Mouse (Mus musculus): ENCODE data around the gene Kcnab2.

Kcnab2 gene

DNA sequence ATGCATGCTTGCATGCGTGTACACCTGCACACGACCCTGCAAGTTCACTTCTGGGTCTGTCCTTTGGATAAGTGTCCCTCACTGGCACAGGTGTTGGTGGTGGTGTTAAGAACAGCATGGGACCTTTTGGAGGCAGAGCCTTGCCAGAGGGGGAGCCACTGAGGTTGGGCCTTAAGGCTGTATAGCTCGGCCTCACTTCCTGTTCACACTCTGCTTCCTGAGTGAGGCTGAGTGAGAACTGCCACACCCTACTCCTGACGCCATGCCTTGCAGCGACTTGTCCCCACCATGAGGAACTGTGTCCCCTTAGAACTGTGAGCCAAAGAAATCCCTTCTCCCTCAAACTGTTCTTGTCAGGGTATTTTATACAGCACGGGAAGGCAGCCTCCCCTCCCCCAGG, 26.3 kb downstream of the Kcnab2 start:
- DNase-seq, result no peak

DNA sequence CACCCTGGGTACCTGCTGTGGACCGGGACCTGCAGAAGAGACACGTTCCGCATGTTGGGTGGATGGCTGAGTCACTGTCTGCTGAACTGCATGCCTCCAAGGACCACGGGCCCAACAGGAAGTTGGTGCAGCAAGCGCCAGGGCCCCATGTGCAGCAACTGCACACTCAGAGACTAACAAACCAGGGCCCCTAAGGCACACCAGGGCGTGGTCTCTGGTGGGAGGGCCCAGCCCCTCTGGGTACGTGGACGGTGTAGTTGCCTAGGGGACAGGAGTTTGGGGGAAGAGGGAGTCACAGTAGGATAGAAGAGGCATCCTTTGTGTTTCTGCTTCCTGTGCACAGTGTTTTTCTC, 29.0 kb downstream of the Kcnab2 start:
- DNase-seq, result peak; percentile 53

DNA sequence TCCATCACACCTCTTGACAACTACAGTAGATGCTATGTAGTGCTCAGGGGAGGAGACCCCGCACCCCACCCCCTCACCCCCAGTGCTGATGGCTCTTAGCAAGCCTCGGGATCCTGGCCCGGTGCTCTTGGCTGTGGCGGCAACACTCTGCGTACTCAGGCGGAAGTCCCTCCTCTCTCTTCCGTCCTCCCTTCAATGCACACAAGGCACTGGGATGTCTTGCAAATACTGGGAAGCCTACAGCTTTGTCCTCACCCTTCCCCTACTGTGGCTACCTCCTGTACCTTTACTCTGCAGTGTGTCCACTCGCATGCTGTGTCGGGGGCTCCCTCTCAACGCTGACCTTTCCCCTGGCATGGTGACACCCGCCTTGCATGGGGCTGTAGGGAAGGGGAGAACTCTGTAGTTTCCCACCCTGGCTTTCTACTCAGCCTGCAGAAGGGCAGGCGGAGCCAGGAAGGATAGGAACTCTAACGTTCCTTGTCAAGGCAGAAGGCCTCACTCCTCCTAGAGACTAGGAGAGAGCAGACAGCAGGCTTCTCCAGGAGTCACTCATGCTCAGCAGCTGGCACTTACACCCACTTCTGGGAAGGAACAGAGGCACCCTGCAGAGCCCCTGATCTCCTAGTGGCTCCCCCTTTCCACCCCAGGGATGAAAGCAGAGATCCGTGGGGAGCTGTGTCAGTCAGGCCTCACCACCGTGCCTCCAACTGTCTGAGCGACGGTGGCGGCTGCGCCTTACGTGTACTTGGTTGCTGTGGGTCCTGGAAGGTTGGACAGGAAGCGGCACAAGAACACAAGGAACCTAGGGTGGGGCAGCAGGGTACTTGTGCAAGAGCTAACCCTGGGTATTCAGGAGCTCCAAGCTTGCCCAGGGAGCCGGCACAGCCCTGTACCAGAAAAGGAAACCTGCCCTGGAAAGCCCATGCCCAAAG, 29.7 kb downstream of the Kcnab2 start:
- DNase-seq, result peak; percentile 18

DNA sequence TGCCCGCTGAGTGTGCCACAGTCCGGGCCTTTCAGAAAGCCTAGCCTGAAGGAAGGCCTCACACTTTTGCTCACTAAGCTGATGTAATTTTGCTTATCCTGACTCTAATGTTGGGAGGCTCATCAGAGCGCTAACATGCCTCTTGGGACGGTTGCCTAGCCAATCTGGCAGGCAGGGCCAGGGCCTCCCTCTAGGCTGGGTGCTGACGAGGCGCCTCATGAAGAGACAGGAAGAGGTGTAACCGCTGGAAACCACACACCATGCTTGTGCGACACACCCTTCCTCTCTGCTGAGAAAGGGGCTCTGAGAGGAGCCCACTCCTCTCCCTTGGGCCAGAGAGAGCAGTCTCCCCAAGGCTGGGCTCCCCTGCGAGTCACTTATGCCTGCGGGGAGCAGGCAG, 31.5 kb downstream of the Kcnab2 start:
- DNase-seq, result peak; percentile 42

DNA sequence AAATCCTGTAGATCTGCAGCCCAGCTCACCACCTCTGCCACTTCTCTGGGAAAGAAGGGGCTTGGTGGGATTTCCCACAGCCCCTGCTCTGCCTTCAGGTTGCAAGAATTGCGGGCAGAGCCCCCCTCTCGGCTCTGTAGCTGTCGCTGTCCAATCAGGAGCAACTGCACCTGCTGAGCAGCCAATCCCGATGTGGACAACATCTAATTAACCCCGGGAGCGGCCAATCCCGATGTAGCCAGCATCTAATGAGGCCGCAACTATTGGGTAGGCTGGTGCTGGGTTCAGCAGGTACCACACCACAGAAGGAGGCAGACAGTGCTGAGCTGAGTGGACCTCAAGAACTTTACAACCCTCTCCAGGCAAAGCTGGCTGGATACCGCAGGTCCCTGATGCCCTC, 36.1 kb downstream of the Kcnab2 start:
- DNase-seq, result no peak

DNA sequence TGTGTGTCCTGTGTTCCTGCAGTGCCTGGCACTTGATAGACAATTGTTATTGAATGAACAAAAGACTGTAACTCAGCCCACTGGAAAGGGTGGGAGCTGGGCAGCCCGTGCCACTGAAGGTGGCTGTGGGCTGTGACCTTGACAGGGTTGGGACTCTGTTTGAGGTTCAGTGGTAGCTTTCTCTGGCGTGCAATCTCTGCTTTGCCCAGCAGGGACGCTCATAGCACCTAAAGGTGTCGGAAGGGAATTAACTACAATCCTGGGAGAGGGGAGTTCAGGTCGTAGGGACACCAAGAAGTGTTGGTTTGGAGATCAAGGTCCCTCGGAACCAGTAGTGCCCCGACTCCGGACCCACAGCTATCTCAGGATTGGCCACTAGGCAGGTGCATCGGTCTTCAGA, 36.8 kb downstream of the Kcnab2 start:
- DNase-seq, result peak; percentile 11

DNA sequence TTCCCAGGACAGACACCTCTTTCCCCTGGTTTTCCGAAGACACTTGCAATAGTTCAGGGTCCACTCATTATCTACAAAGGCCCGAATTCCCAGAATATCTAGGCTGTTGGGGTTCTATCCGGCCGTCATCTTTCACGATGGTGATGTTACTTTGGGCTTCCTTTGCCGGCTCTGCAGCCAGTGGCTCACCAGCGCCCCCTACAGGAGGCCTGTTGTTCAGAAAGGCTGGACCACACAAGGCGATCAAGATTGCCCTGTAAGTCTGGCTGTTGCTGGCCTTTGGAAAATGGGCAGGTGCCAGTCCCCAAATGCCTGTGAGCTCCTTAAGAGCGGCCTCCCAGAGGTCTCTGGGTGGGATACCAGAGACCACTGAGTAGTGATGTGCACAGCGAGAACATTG, 42.4 kb downstream of the Kcnab2 start:
- DNase-seq, result peak; percentile 75

DNA sequence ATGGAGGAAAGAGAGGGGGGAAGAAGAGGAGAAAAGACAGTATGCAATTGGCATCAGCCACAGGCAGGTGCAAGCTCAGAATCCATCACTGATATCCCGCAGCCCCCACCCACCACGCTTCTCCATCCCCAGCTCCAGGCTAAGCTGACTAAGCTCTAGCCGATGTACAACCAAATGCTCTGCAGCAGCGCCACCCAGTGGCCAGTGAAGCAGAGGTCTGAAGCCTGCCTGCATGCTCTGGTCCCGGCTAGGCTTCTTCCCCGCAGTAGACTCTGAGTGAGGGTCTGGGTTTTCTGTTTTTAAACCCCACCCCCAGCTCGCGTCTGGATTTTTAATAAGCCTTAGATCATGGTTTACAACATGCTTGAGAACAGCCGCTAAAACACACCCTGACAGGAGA, 42.8 kb downstream of the Kcnab2 start:
- DNase-seq, result peak; percentile 90

DNA sequence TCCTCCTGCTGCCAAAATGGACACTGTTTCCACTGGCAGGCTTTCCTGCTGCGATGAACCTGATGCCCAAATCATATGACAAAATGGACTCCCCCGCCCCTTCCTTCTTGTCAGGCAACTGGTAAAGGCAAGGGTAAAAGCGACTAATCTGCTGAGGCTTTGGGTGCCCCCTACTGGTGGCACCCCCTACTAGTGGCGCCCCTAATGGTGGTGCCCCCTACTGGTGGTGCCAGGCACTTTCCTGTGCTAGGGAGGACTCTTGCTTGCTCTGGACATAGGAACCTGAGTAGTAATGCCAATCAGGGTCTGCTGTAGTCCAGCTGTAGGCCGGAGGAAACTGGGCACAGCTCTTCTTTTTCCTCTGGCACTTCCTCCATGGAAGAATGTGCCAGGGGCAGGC, 45.4 kb downstream of the Kcnab2 start:
- DNase-seq, result peak; percentile 27

DNA sequence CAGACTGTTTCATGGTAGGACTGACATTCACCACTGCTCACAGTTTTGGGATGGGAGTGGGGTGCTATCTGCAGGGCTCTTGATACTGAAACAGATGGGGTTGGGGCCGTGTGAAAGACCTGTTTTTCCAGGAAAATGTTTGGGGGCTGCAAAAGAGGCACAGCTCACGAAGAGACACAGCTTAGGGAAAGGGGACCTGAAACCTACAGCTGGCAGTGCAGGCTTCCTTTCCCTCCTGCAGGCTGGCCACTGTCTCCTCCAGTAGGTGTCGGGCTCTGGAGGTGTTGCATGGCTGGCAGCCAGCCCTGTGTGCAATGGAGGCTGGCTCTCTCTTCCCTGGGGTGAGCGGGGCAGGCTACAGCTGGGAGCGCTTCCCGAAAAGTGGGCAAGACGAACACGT, 49.4 kb downstream of the Kcnab2 start:
- DNase-seq, result no peak

DNA sequence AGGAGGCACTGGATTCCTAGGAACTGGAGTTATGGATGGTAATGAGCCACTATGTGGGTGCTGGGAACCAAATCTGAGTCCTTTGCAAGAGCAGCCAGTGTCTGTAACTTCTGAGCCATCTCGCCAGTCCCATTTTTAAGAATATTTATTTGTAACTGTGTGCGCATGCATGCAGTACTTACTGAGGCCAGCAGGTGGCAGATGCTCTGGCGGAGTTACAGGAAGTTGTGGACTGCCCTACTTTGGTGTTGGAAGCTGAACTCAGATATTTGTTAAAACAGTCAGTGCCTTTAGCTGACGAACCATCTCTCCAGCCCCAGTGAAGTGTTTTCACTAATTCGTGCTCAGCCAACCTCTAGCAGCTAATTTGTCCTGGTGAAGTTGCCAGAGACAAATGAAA, 52.7 kb downstream of the Kcnab2 start:
- no peak for DNase-seq

DNA sequence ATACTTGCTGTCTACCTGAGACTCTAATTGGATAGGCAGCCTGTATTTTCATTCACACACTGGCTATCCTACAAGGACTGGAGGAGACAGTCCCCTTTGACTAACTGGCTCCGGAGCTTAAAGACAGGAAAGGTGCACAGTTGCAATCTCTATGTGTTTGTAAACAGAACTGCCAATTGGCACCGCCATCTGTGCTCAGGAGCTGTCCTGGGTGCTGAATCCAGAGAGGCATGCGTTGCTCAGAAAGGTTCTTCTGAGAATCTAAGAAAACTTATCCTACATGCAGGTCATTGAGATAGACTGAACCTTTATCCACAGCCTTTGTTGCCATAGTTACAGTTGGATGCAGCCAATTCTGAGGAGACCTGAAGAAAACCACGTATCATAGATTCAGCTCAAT, 53.3 kb downstream of the Kcnab2 start:
- peak; percentile 26 for DNase-seq

DNA sequence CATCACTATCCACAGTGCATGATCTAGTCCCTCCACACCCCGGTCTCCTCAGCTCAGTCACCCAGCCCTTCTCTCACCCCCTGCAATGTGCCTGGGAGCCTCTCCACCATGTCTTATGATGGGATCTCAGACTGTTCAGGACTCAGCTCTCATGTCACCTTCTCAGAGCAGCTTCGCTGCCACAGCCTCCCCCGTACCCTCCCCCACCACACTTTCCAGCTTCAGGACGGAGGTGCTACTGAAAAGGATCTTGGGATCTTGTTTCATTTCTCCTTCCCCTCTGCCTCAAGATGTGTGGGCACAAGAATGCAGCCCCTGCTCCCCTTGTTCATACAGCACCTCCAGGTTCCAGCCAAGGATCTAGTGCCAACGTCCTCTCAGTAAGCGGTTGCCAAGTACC, 54.1 kb downstream of the Kcnab2 start:
- DNase-seq, result no peak

DNA sequence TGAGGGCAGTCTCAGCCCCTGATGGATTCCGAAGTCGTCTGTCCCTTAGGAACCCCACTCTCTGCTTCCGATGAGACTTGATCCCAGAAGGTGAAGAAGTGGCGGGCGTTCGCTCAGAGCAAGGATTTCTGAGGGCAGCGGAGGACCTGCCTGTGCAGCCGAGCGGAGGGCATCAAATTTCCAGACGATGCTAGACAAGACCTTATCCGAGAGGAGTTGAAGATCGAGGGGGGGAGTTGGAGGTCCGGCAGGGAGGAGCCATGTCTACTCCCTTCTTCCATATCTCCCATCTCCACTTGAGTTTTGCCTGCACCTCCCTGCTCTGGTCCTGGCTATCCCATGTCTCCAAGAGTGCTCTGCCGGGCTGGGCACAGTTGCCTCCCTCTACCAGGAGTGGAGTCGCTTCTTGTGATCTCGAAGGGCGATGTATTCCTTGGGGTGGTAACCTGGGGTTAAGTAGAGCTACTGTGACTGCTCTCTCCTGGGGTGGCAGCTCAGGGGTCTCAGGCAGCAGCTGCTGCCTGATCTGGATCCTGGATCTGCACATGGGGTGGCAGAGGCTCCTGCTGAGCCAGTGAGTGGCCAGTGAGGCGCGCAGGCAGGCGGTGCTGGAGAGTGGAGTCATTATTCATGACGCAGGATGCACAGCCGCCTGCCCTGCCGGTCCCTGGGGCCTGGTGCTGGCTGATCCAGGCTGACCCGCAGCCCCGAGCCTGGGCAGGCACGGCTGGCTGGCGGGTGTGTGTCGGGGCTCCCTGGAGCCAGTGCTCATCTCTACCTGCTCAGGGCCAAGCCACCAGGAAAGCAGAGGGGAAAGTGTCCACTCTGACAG, 59.2 kb downstream of the Kcnab2 start:
- no peak for DNase-seq

DNA sequence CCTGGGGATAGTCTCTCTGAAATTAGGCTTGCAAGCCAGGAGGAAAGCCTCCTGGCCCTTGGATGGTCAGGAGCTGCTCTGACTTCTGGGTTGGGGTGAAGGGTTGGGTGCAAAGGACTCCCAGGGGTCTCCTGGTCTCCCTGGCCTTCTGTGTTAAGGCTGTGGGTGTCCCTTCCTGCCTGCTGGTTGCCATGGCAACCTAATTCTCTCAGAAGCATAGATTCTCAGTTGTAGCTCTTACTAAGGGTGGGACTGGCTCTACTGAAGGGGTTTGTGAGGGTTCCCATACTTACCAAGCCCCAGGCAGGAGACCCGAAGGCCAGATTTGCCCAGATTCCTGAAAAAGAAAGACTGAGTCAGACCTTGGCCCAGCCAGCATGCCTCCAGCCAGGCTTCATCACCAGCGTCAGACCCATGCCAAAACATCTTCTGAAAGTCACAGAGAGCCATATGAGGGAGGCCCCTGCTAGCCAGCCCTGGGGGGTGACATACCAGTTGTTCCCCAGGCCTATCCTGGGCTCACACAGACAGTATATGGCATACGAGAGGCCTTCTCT, 65.1 kb downstream of the Kcnab2 start:
- DNase-seq, result no peak

DNA sequence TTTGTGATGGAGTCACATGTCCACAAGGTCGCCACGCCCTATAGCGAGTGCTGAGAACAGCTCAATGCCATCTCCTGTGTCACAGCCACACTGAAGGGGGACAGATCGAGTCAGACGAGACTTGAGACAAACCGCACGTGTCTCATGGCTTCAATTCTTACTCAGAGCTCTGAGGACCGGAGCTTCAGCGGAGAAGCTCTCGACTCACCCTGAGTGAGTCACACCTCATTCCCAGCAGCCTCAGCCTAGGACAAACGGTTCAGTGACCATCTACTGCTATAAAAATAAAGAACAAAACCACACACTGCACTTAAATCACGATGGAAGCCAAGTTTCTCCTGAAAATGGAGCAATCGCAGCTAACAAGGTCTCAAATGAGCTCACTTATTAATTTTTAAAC, 66.7 kb downstream of the Kcnab2 start:
- DNase-seq, result no peak

DNA sequence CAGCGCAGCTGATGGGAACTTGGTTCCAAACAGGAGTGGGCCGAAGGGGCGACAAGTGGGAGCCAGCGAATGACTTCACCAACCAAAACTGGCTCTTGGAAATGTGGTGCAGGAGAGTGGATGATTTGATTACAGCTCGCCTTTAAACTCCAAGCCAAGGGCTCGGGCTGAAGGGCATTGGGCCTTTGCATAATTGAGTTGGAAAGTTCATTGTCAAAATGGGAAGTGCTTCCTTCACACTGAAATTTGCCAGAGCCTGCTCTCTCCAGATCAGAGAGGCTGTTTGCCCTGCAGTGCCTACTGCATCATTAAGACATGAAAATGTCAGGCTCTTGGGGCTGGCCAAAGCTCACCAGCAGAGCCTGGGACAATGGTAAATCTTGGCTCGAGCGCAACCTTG, 71.1 kb downstream of the Kcnab2 start:
- DNase-seq, result no peak

DNA sequence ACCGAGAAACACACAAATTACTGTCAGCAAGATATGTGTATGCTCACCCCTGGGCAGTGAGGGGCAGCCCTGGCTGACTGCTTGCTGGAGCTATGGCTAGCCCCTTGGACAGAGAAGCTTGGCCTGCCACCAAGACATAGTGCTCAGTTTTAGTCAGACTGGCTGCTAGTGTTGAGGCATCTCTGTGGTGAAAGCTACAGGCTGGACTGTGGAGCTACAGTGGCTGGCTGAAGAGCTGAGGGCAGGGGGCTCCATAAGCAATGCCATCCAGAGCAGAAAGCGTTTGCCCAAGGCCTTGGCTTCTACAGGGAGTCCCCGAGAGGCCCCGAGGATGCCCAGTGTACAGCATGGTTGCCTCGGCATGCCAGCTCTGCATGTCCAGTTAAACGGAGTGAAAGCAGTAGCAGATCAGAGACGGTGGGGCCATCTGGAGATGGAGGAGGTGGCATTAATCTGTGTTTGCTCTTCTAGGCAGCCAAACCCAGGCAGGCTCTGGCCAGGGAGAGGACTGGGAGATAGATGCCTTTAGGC, 71.9 kb downstream of the Kcnab2 start:
- DNase-seq, result no peak

DNA sequence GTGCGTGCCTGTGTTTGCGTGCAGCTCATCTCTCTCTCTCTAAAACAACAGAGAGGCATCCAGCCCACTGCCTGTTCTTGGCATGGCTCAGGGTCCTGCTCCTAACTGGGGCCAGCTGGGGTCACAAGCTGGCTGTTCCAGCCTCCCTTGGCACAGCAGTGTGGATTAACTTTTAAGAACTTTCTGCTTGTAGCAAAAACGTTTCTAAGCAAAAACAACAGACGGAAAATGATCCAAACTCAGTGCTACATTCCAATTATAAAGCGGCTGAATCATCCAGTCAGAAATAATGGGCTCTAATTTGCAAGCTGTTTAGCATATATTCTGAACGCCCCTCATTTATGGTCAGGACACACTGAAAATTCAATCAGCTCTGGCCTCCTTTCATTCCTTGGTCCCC, 72.5 kb downstream of the Kcnab2 start:
- DNase-seq, result no peak

DNA sequence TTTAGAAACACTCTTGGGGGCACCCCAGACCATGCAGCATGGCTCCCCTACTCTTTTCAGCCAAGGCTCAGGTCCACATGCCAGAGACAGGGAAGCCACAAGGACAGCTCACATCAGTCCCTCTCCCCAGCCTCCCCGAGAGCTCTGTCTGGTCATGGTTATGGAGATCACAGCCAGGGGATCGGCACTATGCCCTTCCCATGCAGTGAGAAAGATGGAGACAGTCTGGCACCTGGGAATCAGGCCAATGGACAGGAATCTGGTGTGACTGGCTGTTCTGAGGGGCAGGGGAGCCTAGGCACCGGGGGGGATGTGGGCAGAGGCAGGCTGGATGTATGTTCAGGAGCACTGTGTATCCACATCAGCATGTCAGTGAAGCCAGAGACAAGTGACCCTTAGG, 78.7 kb downstream of the Kcnab2 start:
- DNase-seq, result no peak

DNA sequence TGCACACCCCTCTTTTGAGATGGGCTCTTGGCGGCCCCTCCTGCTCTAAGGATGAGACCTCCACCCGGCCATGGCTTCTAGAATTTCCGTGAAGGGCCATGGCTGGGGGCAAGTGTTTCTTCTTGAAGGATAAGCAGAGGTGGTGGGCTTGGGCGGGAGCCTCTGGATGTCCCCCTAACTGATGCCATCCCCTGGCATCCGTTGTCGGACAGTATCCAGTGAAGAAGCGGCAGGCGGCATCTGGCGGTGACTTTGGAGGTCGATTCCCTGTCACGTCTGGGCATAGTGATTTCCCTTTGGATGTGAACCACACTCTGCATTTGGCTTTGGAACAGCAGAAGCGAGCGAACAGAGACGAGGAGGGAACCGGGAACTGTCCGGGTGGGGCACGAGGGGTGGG, 85.0 kb downstream of the Kcnab2 start:
- DNase-seq, result no peak

DNA sequence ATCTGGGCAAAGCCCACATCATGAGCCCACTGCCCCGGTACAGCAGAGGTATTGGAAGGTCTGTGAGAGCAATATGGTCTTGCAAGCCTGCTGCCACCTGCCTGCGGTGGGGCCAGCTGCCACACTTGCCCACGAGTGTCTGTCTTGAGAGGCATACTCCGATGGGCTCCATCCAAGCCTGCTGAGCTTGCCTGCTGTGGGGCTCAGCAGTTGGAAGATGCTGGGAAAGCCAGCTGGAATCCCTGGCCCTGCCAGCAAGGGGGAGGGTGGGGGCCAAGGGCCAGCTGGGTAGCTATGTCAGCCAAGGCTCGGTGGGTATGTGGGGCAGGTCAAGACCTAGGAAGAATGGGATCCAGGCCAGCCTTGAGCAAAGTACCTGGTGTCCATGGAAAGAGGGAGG, 85.5 kb downstream of the Kcnab2 start:
- DNase-seq, result no peak

DNA sequence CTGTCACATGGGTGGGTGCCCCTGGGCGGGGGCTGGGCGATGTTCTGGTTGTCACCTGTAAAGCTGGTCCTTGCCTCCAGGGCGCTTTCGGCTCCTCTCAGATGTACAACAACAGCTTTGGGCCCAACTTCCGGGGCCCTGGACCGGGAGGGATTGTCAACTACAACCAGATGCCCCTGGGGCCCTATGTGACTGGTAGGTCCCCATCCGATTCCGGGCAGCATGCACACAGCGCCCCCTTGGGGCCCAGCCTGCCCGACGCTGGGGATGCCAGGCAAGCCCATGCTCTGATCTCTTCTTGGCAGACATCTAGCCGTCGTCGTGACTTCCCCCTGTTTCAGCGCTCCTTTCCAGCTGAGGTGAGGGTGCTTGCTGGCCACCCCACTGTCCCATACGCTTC, 92.0 kb downstream of the Kcnab2 start:
- DNase-seq, result peak; percentile 35

All from lung, postnatal 36 days (tissue).